Mouse (Mus musculus): Measurements from ENCODE around the gene Plekha6.

Gene Plekha6

DNA sequence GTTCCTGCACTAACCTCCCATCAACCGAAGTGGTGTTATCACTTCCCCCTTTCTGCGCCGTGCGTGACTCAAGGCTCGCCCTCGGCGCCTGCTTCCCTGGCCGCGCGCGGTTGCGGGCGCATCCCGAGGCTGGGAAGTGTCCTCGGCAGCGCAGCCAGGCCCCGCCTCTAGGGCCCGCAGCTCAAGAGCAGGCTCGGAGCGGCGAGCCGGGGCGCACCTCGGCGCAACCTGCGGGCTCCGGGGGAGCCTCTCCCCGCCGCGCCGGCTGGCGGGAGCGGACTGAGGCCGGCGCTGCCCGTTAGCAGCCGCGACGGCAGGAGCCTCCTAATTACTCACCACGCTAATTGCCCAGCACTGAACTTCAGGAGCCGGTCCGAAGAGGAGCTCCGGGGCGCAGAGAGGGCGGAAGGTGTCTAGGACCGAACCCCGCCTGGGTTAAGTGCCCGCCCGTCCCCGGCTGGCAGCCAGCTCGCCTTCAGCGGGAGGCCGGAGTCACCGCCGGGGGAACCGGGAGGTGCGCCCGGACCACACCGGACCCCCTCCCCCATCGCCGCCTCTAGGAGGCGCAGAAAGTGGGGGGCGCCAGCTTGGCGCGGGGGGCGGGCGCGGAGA lies at the start of gene Plekha6:
Gene Plekha6 (plus strand): TSS at position 391 of the 612 bp plus-strand sequence.
- DNase-seq (ENCODE audit: low read depth), result no peak

DNA sequence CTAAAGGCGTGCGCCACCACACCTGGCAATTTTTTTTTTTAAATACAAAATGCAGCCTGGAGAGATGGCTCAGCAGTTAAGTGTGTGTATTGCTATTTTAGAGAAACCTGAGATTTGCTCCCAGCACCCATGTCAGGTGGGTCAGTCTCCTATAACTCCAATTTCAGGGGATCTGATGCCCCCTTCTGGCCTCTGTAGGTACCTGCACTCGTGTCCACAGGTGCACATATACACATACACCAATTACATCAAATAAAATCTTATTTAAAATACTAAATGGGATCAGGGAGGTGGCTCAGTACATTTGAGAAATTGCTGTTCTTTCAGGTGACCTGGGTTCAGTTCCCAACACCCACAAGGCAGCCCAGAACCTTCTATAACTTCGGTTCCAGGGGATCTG lies 47.9 kb upstream of the Plekha6 start:
- no peak for DNase-seq (ENCODE audit: low read depth)

DNA sequence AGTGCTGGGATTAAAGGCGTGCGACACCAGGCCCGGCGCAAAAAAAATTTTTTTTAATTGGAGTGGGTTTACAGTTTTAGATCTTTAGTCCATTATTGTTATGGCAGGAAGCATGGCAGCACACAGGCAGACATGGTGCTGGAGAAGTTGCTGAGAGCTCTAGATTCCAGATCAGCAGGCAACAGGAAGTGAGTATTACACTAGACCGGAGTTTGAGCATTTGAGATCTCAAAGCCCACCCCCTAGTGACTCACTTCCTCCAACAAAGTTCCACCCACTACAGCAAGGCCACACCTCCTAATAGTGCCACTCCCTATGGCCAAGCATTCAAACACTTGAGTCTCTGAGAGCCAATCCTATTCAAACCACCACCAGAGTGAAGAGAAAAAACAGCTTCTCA lies 45.9 kb upstream of the Plekha6 start:
- peak; percentile 91 for DNase-seq (ENCODE audit: low read depth)

GRCm38 (mm10) chr1:133118844-133119243 lies 45.2 kb upstream of the Plekha6 start:
- peak; percentile 51 for DNase-seq (ENCODE audit: low read depth)

DNA sequence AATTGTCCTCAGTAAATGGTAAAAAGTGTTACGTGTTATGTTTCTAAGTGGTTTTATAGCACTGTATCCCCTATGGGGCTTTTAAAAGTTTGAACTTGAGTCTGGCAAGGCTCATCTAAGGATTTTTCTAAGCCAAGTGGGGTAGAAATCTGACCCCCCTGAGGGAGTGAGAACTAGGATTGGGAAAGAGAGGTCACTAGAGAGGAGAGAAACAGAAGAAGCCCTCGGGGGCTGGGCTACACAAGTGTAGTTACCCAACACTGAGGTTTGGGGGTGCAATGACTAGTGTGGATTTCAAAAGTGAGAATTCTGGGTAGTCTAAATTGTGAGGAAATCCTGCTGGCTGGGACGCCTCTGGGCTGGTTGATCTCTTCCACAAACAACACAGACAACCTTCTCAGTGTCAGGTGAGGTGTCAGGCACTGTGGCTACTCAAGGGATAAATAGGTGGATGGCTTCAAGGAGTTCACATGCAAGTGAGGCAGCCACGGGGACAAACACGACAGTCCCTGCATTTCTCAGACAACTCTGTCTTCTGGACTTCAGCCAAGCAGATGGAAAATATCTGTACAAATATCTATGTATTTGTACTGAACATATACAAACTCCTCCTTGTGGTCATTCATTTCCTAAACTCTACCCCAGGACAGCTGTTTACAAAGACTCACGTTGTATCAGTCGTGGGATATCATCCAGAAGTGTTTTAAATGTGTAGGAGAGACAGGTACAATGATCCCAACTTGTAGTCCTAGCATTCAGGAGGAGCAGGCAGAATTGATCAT lies 43.9 kb upstream of the Plekha6 start:
- DNase-seq (ENCODE audit: low read depth), result peak; percentile 86

DNA sequence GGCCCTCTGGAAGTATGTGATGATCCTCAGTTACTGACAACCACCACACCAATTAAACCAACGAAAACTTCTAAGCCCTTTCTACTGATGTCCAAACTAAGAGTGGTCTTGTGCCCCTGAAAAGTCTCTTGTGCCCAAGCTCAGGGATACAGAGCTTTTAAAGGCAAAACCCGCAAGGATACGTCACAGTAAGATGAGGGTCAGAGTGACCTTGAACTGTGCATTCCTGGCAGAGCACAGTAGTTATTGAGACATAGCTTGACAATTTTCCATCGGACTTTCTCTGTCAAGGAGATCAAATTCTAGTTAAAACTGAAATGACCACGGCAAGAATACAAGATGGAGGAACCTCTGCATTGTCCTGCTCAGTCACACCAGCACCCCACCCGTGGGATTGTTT lies 42.8 kb upstream of the Plekha6 start:
- no peak for DNase-seq (ENCODE audit: low read depth)

DNA sequence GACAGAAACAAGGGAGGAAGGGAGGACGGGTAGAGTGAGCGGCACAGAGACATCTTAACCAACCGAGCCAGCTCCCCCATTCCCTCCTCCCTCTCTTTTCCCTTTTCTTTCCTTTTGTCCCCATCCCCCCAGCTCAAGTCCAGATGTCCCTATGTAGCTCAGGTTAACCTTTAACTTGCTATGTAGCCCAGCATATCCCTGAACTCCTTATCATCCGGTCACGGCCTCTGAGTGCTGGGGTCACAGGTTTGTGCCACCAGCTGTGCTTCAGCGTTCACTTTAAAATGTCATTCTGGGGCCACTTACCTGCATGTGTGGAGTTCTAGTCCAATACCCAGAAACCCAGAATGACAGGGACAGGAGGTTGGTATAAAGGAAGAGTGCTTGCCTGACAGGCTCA lies 39.9 kb upstream of the Plekha6 start:
- DNase-seq (ENCODE audit: low read depth), result no peak

- no peak for DNase-seq (ENCODE audit: low read depth)
Measured at GRCm38 (mm10) chr1:133125640-133126364, 38.2 kb upstream of the Plekha6 start.

- no peak for DNase-seq (ENCODE audit: low read depth)
Measured at GRCm38 (mm10) chr1:133126365-133126740, 37.7 kb upstream of the Plekha6 start.

- DNase-seq (ENCODE audit: low read depth), result peak; percentile 89
Measured at GRCm38 (mm10) chr1:133127328-133127727, 36.7 kb upstream of the Plekha6 start.

- no peak for DNase-seq (ENCODE audit: low read depth)
Measured at GRCm38 (mm10) chr1:133129471-133130221, 34.4 kb upstream of the Plekha6 start.

DNA sequence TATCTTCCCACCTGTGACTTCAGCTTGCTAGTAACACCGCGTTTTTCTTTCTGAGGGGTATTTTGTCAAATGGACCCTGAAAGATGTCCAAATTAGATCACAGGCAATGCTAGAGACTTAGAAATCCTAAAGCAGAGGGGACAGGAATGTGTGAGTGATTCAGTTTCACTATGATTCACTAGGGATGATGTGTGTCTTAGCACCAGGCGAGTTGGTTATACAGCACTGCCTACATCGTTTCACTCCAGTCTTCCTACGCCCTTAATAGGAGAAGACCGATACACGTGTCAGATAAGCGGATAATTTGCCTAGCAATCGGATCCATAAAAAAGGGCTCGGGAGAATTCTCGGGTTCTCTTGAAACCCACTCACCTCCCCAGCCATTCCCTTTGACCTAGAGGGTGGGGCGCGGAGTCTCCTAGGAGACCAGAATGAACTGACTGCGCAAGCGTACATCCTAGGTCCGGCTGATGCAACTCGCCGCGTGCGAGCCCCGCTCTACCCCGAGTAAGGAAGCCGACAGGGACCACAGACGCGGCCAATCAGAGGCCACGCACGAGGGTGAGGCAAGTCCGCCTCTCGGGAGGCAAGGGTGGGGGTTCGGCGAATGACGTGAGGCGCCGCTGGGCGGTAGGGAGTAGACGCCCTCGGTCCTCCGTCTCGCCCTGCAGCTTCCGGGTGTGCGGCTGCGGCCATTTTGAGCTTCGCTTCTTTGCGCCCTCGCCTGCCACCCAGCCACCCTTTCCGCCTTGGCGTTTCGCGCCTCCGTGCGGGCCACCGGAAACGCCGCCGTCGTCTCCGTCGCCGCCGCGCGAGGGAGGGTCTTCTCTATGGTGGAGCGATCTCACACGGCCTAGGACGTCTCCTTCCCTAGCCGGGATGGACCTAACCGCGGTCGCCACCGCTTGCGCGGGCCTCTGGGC lies 33.1 kb upstream of the Plekha6 start, which contains the start of gene Ppp1r15b:
Gene Ppp1r15b (plus strand): TSS at position 506 of the 923 bp plus-strand sequence.
- peak; percentile 99 for DNase-seq (ENCODE audit: low read depth)

DNA sequence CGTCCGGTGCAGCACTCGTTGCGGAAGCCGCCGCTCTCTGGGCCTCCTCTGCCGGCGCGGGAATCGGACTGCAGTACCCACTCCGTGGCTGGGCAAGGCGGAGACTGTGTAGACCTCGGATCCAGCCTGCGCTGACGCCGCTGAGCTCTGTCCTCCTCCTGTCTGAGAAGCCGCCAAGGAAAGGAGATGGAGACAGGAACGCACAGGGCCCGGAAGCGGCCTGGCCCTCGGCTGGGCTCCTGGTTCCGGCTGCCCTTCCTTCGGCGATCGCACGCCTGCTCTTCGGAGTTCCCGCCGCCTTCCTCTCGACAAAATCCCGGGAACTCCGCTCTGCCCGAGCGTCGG lies 32.5 kb upstream of the Plekha6 start:
- DNase-seq (ENCODE audit: low read depth), result no peak

DNA sequence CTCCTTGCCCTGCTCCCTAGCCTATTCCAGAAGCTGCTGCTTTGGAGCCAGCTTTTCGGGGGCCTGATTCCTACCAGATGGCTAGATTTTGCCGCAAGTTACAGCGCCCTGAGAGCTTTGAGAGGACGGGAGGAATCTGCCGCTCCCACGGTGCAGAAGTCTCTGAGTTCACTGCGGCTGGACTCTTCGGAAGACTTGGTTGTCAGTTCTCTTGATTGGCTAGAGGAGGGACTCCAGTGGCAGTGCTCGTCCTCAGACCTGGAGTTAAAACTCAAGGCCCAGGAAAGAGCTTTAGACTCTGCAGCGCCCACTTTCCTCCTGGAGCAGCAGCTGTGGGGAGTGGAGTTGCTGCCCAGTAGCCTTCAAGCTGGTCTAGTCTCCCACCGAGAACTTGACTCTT lies 32.1 kb upstream of the Plekha6 start:
- DNase-seq (ENCODE audit: low read depth), result no peak

- no peak for DNase-seq (ENCODE audit: low read depth)
Measured at GRCm38 (mm10) chr1:133132388-133133326, 31.4 kb upstream of the Plekha6 start.

DNA sequence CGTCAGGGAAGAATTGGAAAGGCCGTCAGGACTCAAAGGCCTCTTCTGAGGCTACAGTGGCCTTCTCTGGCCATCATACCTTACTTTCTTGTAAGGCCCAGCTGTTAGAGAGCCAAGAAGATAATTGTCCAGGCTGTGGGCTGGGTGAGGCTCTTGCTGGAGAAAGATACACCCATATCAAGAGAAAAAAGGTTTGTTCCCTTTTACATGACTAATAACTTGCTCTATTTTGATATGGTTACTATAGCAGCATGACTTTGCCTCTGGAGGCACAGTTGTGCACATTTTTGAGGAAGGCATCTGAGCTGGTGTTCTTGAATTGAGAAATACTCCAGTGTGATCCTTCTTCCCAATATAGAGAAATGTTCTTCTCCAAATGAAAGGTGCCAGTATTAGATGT lies 30.6 kb upstream of the Plekha6 start:
- peak; percentile 57 for DNase-seq (ENCODE audit: low read depth)

DNA sequence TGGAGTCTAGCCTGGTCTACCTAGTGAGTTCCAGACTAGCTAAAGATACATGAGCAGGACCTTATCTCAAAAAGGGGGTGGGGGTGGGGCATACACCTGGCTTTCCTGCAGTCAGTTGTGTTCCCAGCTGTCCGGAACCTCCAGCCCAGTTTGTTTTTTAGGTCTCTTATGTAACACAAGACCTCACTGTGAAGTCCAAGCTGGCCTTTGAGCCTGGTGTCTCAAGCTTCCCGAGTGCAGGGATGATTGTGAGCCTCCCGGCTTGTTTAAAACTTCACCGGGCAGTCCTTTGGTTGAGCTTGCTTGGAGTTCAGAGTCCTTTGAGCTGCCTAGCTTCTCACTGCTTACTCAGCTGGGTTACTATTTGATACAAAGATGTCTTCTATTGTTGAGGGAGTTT lies 29.9 kb upstream of the Plekha6 start:
- no peak for DNase-seq (ENCODE audit: low read depth)

- DNase-seq (ENCODE audit: low read depth), result no peak
Measured at GRCm38 (mm10) chr1:133134881-133135280, 29.1 kb upstream of the Plekha6 start.

DNA sequence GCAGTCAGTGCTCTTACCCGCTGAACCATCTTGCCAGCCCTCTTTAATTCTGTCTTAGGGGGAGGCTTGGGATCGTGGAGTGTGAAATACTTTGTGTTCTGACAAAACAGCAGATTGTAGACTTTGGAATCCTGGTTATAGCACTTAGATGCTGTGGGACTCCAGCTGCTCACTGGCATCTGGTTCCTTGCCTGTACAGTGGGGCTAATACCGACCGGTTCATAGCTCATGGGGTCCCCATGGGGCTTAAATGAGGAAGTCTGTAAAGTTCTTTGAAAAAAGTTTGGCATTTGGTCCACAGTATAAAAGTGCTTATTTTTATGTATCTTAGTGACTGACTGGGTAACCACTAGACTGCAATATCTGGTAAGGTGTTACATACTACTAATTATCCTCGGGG lies 28.2 kb upstream of the Plekha6 start:
- no peak for DNase-seq (ENCODE audit: low read depth)

DNA sequence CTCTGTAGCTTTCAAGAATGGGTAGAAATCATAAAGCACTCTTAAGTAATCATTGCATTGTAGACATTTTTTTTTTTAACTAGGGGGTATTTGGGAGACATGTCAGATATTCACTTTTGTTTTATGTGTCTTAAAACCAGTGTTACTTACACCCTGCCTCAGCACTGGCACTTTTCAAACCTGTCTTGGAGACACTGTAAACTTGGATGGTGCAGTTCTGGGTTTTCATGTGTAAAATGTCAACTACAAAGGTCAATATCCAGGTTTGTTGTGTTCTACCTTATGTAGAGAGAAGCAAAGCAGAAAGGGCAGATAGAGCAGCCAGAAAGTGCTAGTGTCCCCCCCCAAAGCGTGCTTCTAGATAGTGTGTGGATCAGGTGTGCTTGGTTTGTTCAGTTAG lies 25.6 kb upstream of the Plekha6 start:
- DNase-seq (ENCODE audit: low read depth), result no peak
